Mouse (Mus musculus) megakaryocyte-erythroid progenitor cell, adult 5-6 weeks (primary cell): ENCODE measurements around the gene Tmem50b. TPM values are rescaled to one million over a fixed set of nuclear protein-coding genes. Genes with fewer than 3 reads are reported as not detected.
A peak's percentile ranks its signal among the peaks of the same experiment; 100 is the strongest.

ENCODE experiments used
- ATAC-seq: replicated peaks from 2 replicates; pipeline ENCODE4 v1.8.0; 2016; ENCODE audit warnings: mild to moderate bottlenecking, inconsistent platforms; ENCODE audit not compliant: severe bottlenecking, poor library complexity, low FRiP score, low TSS enrichment
- total RNA-seq, 2 experiments: library from RNA; stranded (forward) in 1 of 2; stranded (reverse) in 1 of 2; fragments of 200-1000, 215-1000 nt in 1 of 2; fragments of >200 nt in 1 of 2; fragmentation: Nextera tagmentation in 1 of 2; gene quantifications; 2 replicates each; pipeline ENCODE4 v1.2.3; 2014 to 2017

Gene Tmem50b
- total RNA-seq, 2 experiments from 2014 or later: 2.1 to 2.9 TPM

GRCm38 (mm10) chr16:91575151-91575550 lies 22.4 kb downstream of the Tmem50b start:
- no peak for ATAC-seq

GRCm38 (mm10) chr16:91571105-91571504 lies 26.5 kb downstream of the Tmem50b start:
- ATAC-seq: no peak

GRCm38 (mm10) chr16:91568960-91569359 lies 28.6 kb downstream of the Tmem50b start:
- ATAC-seq: no peak

- no peak for ATAC-seq
These were observed 31.6 kb downstream of the Tmem50b start for GRCm38 (mm10) chr16:91566002-91566401.

GRCm38 (mm10) chr16:91565292-91565951 lies 32.2 kb downstream of the Tmem50b start:
- ATAC-seq: no peak

GRCm38 (mm10) chr16:91564580-91565291 lies 32.9 kb downstream of the Tmem50b start:
- ATAC-seq: peak; percentile 82

GRCm38 (mm10) chr16:91561541-91562457 lies 35.8 kb downstream of the Tmem50b start:
- ATAC-seq: no peak

GRCm38 (mm10) chr16:91561099-91561498 lies 36.5 kb downstream of the Tmem50b start:
- 0 out of 2 replicates have a peak, but pooled peaks have one; percentile 42 for ATAC-seq

GRCm38 (mm10) chr16:91557693-91558092 lies 39.9 kb downstream of the Tmem50b start:
- ATAC-seq: no peak

- ATAC-seq: no peak
These were observed 40.4 kb downstream of the Tmem50b start for GRCm38 (mm10) chr16:91557214-91557613.

- ATAC-seq: no peak
These were observed 40.9 kb downstream of the Tmem50b start for GRCm38 (mm10) chr16:91556659-91557058.

- ATAC-seq: no peak
These were observed 42.5 kb downstream of the Tmem50b start for GRCm38 (mm10) chr16:91555017-91555605.

GRCm38 (mm10) chr16:91553625-91554024 lies 44.0 kb downstream of the Tmem50b start:
- ATAC-seq: no peak

GRCm38 (mm10) chr16:91552072-91552471 lies 45.5 kb downstream of the Tmem50b start:
- ATAC-seq: no peak

GRCm38 (mm10) chr16:91551081-91551524 lies 46.5 kb downstream of the Tmem50b start:
- ATAC-seq: peak; percentile 81

- no peak for ATAC-seq
These were observed 48.0 kb downstream of the Tmem50b start for GRCm38 (mm10) chr16:91549616-91550015.

GRCm38 (mm10) chr16:91548996-91549395 lies 48.6 kb downstream of the Tmem50b start:
- no peak for ATAC-seq

- no peak for ATAC-seq
These were observed 49.0 kb downstream of the Tmem50b start for GRCm38 (mm10) chr16:91548586-91548985.

GRCm38 (mm10) chr16:91547974-91548373 lies 49.6 kb downstream of the Tmem50b start:
- ATAC-seq: no peak
